Mouse (Mus musculus) intestine, embryonic 15.5 days (tissue): ENCODE results near the gene Pycard. TPM values are rescaled to one million over a fixed set of nuclear protein-coding genes. Genes with fewer than 3 reads are reported as not detected.
"Not testable (repeated sequence)": the region's sequence is repeated elsewhere in the genome, so short reads cannot be mapped to it uniquely, and the experiment has no call there.

Experiments
- ATAC-seq: fragments of 200-750 bp; cut with Nextera tagmentation; 2 replicates; pipeline ENCODE4 v1.8.0; 2017; ENCODE audit warnings: moderate TSS enrichment, moderate library complexity
- H3K27ac ChIP-seq: fragments of 300-500 bp; sonication (generic); 2 replicates; pipeline ENCODE4 v1.5.1; 2015; ENCODE audit warnings: mild to moderate bottlenecking, inconsistent platforms
- H3K27me3 ChIP-seq: fragments of 300-500 bp; sonication (generic); replicated peaks from 2 replicates; pipeline ENCODE4 v1.6.1; 2015; ENCODE audit warnings: inconsistent platforms
- H3K36me3 ChIP-seq: fragments of 300-500 bp; sonication (generic); 2 replicates; pipeline ENCODE4 v1.6.1; 2015; ENCODE audit warnings: inconsistent platforms
- H3K4me1 ChIP-seq: fragments of 300-500 bp; sonication (generic); replicated peaks from 2 replicates; pipeline ENCODE4 v1.6.1; 2015; ENCODE audit warnings: inconsistent platforms
- H3K4me2 ChIP-seq: fragments of 300-500 bp; sonication (generic); replicated peaks from 2 replicates; pipeline ENCODE4 v1.6.1; 2015; ENCODE audit warnings: mild to moderate bottlenecking, inconsistent platforms
- H3K4me3 ChIP-seq: fragments of 300-500 bp; sonication (generic); replicated peaks from 2 replicates; pipeline ENCODE4 v1.5.1; 2015; ENCODE audit warnings: inconsistent platforms
- H3K9ac ChIP-seq: fragments of 300-500 bp; sonication (generic); 2 replicates; pipeline ENCODE4 v1.6.1; 2015; ENCODE audit warnings: inconsistent platforms
- H3K9me3 ChIP-seq: fragments of 300-500 bp; sonication (generic); 2 replicates; pipeline ENCODE4 v1.6.1; 2016; ENCODE audit warnings: inconsistent platforms
- WGBS: fragments of 180-500 bp; shearing (Covaris S2); methylation state at CpG from one replicate; pipeline ENCODE4 v1.1.7; 2015; 5-methylcytosine and 5-hydroxymethylcytosine counted together
- polyA plus RNA-seq: library from polyadenylated mRNA; unstranded; fragments of >200 nt; fragmentation: Nextera tagmentation; extraction: Ambion mirVana; gene quantifications from 2 replicates; pipeline ENCODE4 v1.2.1, GENCODE M21; 2015

Gene Pycard
- polyA plus RNA-seq, 1 experiment from 2014 or later: 418 TPM

- Histone ChIP-seq H3K27ac (peak overlapping the region; percentile 98), H3K9me3 (no peaks in the 10 kb centered on the region), H3K9ac (peak overlapping the region; percentile 98), H3K36me3 (peaks cover 11% of the 10 kb centered on the region; the same call in 1 of the 2 replicates), H3K4me3 (peak overlapping the region; percentile 87), H3K27me3 (no peaks in the 10 kb centered on the region), H3K4me2 (peak overlapping the region; percentile 66), H3K4me1 (peaks cover 10% of the 10 kb centered on the region; the same call in 1 of the 2 replicates)
- ATAC-seq: no peak
- WGBS: 8% methylated on average over 10 of the region's 10 CpGs
Observed at GRCm38 (mm10) chr7:127966371-127966918, 27.2 kb downstream of the Pycard start.

- no peaks in the 10 kb centered on the region for H3K9me3 ChIP-seq
- no peak overlapping the region for H3K4me2 ChIP-seq
- H3K27me3 ChIP-seq: no peaks in the 10 kb centered on the region
- no peaks in the 10 kb centered on the region for H3K36me3 ChIP-seq
- H3K4me1 ChIP-seq: no peaks in the 10 kb centered on the region
- H3K4me3 ChIP-seq: no peak overlapping the region
- no peak overlapping the region for H3K9ac ChIP-seq
- WGBS: 58% methylated on average over 5 of the region's 5 CpGs
- H3K27ac ChIP-seq: no peak overlapping the region
- no peak for ATAC-seq
Observed at GRCm38 (mm10) chr7:127959364-127959763, 34.3 kb downstream of the Pycard start.

DNA sequence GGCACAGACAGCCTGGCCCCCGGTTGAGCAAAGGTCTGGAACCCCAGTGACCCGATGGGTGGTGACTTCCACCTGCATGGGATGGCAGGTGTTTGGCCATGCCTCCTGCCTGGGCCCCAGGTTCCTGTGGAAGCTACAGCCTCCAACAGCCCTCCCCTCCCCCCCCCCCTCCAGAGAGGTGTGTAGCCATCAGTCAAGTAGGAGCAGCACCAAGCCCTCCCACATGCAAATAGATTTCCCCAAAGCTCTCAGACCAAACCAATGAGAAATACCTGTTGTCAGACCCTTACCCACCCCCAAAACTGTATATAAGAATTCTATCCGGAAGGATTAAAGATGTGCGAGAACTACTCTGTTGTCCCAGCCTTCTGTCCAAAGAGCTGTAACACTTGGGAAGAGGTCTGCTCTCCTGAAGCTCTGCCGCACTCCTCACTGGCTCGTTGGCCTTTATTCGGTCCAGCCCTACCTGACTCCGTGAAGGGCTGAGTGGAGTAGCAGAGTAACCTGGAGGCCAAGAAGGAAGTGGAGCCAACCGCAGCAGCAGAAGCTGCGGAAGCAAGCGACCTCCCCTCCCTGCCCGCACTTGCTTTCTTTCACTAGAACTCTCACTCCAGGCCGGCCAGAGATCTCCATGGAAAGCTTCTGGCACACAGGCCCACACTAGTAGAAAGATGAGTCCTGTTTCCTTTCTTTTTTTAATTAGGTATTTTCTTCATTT, 40.6 kb downstream of the Pycard start:
- Histone ChIP-seq H3K27ac (no peak overlapping the region), H3K9ac (no peak overlapping the region)
- 36% methylated on average over 13 of the region's 13 CpGs for WGBS

GRCm38 (mm10) chr7:127946470-127947023, 47.1 kb downstream of the Pycard start, which contains the start of gene Prss36:
Gene Prss36, minus strand, starts transcription at chr7:127946725.
- H3K27me3 ChIP-seq: peaks cover 26% of the 10 kb centered on the region
- no peak within 1 kb of the TSS for H3K9ac ChIP-seq
- ATAC-seq: peak; percentile 81
- WGBS: 66% methylated on average over 6 of the region's 6 CpGs
- no peak within 1 kb of the TSS for H3K27ac ChIP-seq
- H3K9me3 ChIP-seq: no peaks in the 10 kb centered on the region
- H3K4me2 ChIP-seq: no peak within 1 kb of the TSS
- H3K36me3 ChIP-seq: no peaks in the 10 kb centered on the region
- no peak within 1 kb of the TSS for H3K4me3 ChIP-seq
- peaks cover 4% of the 10 kb centered on the region; the same call in 1 of the 2 replicates for H3K4me1 ChIP-seq

More for the DNA sequence above, 40.6 kb downstream of the Pycard start:
- Histone ChIP-seq H3K27me3 (no peaks in the 10 kb centered on the region), H3K4me2 (no peak overlapping the region), H3K9me3 (no peaks in the 10 kb centered on the region), H3K4me3 (no peak overlapping the region), H3K36me3 (no peaks in the 10 kb centered on the region), H3K4me1 (no peaks in the 10 kb centered on the region)
- ATAC-seq: no peak

DNA sequence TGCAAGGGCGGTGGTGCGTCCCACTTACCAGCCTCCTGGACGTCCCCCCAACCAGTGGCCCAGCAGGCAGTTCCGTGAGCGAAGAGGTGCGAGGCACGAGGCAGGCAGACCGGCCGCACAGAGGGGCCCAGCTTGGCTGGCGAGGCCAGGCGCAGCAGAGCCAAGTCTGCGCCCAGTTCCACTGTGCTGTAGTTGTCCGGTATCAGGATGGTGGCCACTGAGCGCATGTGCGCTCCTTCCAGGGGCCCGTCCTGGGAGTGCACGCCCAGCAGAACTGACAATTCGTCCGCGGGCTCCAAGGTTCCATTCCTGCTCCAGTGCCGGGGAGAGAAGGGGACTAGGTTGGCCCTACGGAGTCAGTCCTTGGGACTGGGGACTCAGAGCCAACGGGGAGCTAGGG, 49.1 kb downstream of the Pycard start:
- WGBS: 8% methylated on average over 23 of the region's 23 CpGs
- H3K4me2 ChIP-seq: peak overlapping the region; percentile 47
- peak; percentile 59; the same call in 1 of the 2 replicates for ATAC-seq
- H3K9ac ChIP-seq: no peak overlapping the region
- peaks cover 26% of the 10 kb centered on the region for H3K27me3 ChIP-seq
- no peaks in the 10 kb centered on the region for H3K9me3 ChIP-seq
- H3K4me3 ChIP-seq: no peak overlapping the region; the same call in 1 of the 2 replicates
- no peak overlapping the region for H3K27ac ChIP-seq
- no peaks in the 10 kb centered on the region for H3K36me3 ChIP-seq
- peaks cover 4% of the 10 kb centered on the region; the same call in 1 of the 2 replicates for H3K4me1 ChIP-seq

DNA sequence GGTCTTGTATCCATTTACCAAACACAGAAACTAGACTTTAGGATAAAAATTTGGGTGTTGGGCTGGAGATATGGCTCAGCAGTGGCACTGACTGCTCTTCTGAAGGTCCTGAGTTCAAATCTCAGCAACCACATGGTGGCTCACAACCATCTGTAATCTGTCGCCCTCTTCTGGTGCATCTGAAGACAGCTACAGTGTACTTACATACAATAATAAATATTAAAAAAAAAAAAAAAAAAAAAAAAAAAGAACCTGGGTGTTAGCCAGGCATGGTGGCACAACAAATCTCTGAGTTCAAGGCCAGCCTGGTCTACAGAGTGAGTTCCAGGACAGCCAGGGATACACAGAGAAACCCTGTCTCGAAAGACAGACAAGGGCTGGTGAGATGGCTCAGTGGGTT, 51.6 kb downstream of the Pycard start:
- H3K27me3 ChIP-seq: peaks cover 26% of the 10 kb centered on the region
- not testable (repeated sequence) for H3K36me3 ChIP-seq, H3K4me2 ChIP-seq, H3K4me3 ChIP-seq, H3K4me1 ChIP-seq, H3K9me3 ChIP-seq, H3K27ac ChIP-seq, ATAC-seq, H3K9ac ChIP-seq
- WGBS: 47% methylated on average over 2 of the region's 2 CpGs

Other genes starting within 250 kb of the Pycard start
- gene Fbxl19, start 249.3 kb downstream of the Pycard start, polyA plus RNA-seq: 3.2 and 4.3 TPM in 2 replicates
- gene Orai3, start 224.1 kb downstream of the Pycard start, polyA plus RNA-seq: 22.9 and 25.5 TPM in 2 replicates
- gene Setd1a, start 217.2 kb downstream of the Pycard start, polyA plus RNA-seq: 15.2 and 17.4 TPM in 2 replicates
- gene Gm49388, start 208.3 kb downstream of the Pycard start, polyA plus RNA-seq: not detected in 2 replicates
- gene Hsd3b7, start 193.3 kb downstream of the Pycard start, polyA plus RNA-seq: 28.0 and 31.2 TPM in 2 replicates
- 40.6 and 40.7 TPM in 2 replicates for gene Stx4a, start 169.6 kb downstream of the Pycard start, polyA plus RNA-seq
- 3.2 and 3.4 TPM in 2 replicates for gene Stx1b, start 169.3 kb downstream of the Pycard start, polyA plus RNA-seq
- gene Zfp646, start 117.6 kb downstream of the Pycard start, polyA plus RNA-seq: 8.6 and 9.6 TPM in 2 replicates
- 15.5 and 15.6 TPM in 2 replicates for gene Zfp668, start 117.0 kb downstream of the Pycard start, polyA plus RNA-seq
- 1.7 and 2.3 TPM in 2 replicates for gene Prss53, start 102.9 kb downstream of the Pycard start, polyA plus RNA-seq
- gene Gm21974, start 98.4 kb downstream of the Pycard start, polyA plus RNA-seq: not detected in 2 replicates
- gene Vkorc1, start 98.2 kb downstream of the Pycard start, polyA plus RNA-seq: 203 and 241 TPM in 2 replicates
- gene Bckdk, start 89.8 kb downstream of the Pycard start, polyA plus RNA-seq: 158 and 180 TPM in 2 replicates
- 31.7 and 32.3 TPM in 2 replicates for gene Kat8, start 81.4 kb downstream of the Pycard start, polyA plus RNA-seq
- 58.5 and 67.5 TPM in 2 replicates for gene Prss8, start 63.8 kb downstream of the Pycard start, polyA plus RNA-seq
- gene Prss36, start 47.1 kb downstream of the Pycard start, polyA plus RNA-seq: 8.2 and 9.6 TPM in 2 replicates
- 306 and 315 TPM in 2 replicates for gene Fus, start 26.4 kb downstream of the Pycard start, polyA plus RNA-seq
- gene Trim72, start 10.1 kb upstream of the Pycard start, polyA plus RNA-seq: 0.19 and 0.53 TPM in 2 replicates
- 2.1 TPM in 2 replicates for gene Itgam, start 68.8 kb upstream of the Pycard start, polyA plus RNA-seq
- gene Gm49368, start 68.8 kb upstream of the Pycard start, polyA plus RNA-seq: not detected in 2 replicates
- gene Itgax, start 135.7 kb upstream of the Pycard start, polyA plus RNA-seq: 0.58 and 0.59 TPM in 2 replicates
- gene Itgad, start 160.5 kb upstream of the Pycard start, polyA plus RNA-seq: not detected in 2 replicates
- 0.43 and 0.88 TPM in 2 replicates for gene Cox6a2, start 212.5 kb upstream of the Pycard start, polyA plus RNA-seq
- gene Armc5, start 243.5 kb upstream of the Pycard start, polyA plus RNA-seq: 17.4 and 17.6 TPM in 2 replicates
- 5.7 and 6.1 TPM in 2 replicates for gene 9130023H24Rik, start 244.2 kb upstream of the Pycard start, polyA plus RNA-seq